Mouse (Mus musculus): Measurements from ENCODE around the gene Phldb2. TPM values are rescaled to one million over a fixed set of nuclear protein-coding genes. Genes with fewer than 3 reads are reported as not detected.

Phldb2 gene
- total and polyA plus RNA-seq, 2 experiments from 2014 or later = 32.8 to 33.2 TPM

DNA sequence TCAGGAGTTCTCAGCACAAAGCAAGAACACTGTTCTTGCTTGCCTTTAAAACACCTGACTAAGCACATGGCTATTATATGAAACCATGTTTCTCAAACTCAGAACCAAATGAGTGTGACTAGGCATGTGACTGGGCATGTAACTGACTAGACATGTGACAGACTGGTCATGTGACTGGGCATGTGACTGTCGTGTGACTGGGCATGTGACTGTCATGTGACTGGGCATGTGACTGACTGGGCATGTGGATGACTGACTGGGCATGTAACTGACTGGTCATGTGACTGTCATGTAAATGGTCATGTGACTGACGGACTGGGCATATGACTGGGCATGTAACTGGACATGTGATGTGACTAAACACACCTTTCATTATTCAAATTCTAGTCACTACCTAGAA is 16.8 kb upstream of the Phldb2 start:
- no peak for DNase-seq (ENCODE audit: low spot score)
- TF ChIP-seq CTCF (IDR thresholded peaks at IDR 0.05; ENCODE audit: low read depth) (no peak), EP300 (IDR thresholded peaks at IDR 0.05; ENCODE audit: low read depth) (no peak)
- no peaks in the 10 kb centered on the region for H3K27me3 ChIP-seq (ENCODE audit: control insufficient read depth, insufficient read depth, low read length)
- no peak overlapping the region for H3K9ac ChIP-seq (replicated peaks; ENCODE audit: low read depth, low read length)
- no peaks in the 10 kb centered on the region for H3K4me1 ChIP-seq (ENCODE audit: control insufficient read depth, insufficient read depth)
- H3K36me3 ChIP-seq (replicated peaks; ENCODE audit: control insufficient read depth, insufficient read depth, low read length) = no peaks in the 10 kb centered on the region
- no peak overlapping the region for H3K27ac ChIP-seq (ENCODE audit: low read depth)
- no peak for ATAC-seq (ENCODE audit: insufficient read depth, low read depth)
- H3K9me3 ChIP-seq (replicated peaks; ENCODE audit: control insufficient read depth, low read length) = no peaks in the 10 kb centered on the region
- WGBS = 81% methylated on average over 2 of the region's 2 CpGs
- no peak overlapping the region for H3K4me3 ChIP-seq (ENCODE audit: low read depth, low read length)
- no peak overlapping the region for H3K4me2 ChIP-seq (ENCODE audit: low read depth, low read length)

DNA sequence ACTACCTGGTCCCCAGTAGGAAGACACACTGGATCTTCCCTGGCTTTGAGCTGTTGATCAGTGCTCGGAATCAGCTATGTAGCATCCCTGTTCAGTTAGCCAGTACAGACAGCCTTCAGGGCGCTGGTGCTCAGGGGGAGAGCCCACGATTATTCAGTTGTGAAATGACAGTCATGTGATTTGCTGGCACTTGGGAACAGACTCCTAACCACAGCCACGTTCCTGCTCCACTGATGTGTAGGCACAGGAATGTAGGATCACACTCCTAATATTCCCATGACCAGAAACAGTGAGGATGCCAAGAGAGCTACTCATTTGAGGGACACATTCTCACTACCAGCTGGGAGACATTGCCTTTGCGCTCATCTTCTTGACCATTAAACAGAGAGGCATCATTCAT is 15.3 kb upstream of the Phldb2 start:
- no peak for DNase-seq (ENCODE audit: low spot score)
- Histone ChIP-seq H3K36me3 (replicated peaks; ENCODE audit: control insufficient read depth, insufficient read depth, low read length) (no peaks in the 10 kb centered on the region), H3K9ac (replicated peaks; ENCODE audit: low read depth, low read length) (no peak overlapping the region), H3K27me3 (ENCODE audit: control insufficient read depth, insufficient read depth, low read length) (no peaks in the 10 kb centered on the region), H3K9me3 (replicated peaks; ENCODE audit: control insufficient read depth, low read length) (no peaks in the 10 kb centered on the region), H3K4me3 (ENCODE audit: low read depth, low read length) (no peak overlapping the region), H3K27ac (ENCODE audit: low read depth) (no peak overlapping the region), H3K4me1 (ENCODE audit: control insufficient read depth, insufficient read depth) (no peaks in the 10 kb centered on the region), H3K4me2 (ENCODE audit: low read depth, low read length) (no peak overlapping the region)
- no peak for ATAC-seq (ENCODE audit: insufficient read depth, low read depth)
- TF ChIP-seq EP300 (IDR thresholded peaks at IDR 0.05; ENCODE audit: low read depth) (no peak), CTCF (IDR thresholded peaks at IDR 0.05; ENCODE audit: low read depth) (no peak)
- 55% methylated on average over 5 of the region's 5 CpGs for WGBS

DNA sequence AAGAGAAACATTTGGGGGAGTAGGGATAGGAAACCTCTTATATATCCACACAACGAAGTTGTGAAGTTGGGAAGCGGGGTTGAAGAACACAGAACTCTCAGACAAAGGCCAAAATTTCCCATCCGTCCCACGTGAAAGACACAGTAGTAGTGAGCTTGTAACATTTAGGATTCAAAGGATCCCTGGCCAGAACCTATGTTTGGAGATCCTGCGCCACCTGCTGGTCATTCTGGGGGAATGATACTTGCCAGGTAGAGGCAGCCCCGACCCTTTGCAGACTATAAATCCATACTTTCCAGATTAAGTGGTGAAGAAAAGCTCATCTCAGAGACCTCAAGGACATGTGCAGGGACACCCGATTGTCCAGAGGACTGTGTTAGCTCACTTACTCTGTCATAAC is 14.1 kb upstream of the Phldb2 start:
- Histone ChIP-seq H3K27ac (ENCODE audit: low read depth) (no peak overlapping the region), H3K9ac (replicated peaks; ENCODE audit: low read depth, low read length) (no peak overlapping the region), H3K4me2 (ENCODE audit: low read depth, low read length) (peak overlapping the region; percentile 28; the same call in 1 of the 2 replicates), H3K9me3 (replicated peaks; ENCODE audit: control insufficient read depth, low read length) (no peaks in the 10 kb centered on the region), H3K4me1 (ENCODE audit: control insufficient read depth, insufficient read depth) (peaks cover 8% of the 10 kb centered on the region), H3K27me3 (ENCODE audit: control insufficient read depth, insufficient read depth, low read length) (no peaks in the 10 kb centered on the region), H3K4me3 (ENCODE audit: low read depth, low read length) (no peak overlapping the region), H3K36me3 (replicated peaks; ENCODE audit: control insufficient read depth, insufficient read depth, low read length) (no peaks in the 10 kb centered on the region)
- peak; percentile 85 for DNase-seq (ENCODE audit: low spot score)
- peak; percentile 85 for ATAC-seq (ENCODE audit: insufficient read depth, low read depth)
- TF ChIP-seq CTCF (IDR thresholded peaks at IDR 0.05; ENCODE audit: low read depth) (peak; percentile 96), EP300 (IDR thresholded peaks at IDR 0.05; ENCODE audit: low read depth) (no peak)
- WGBS = 5% methylated on average over 7 of the region's 7 CpGs

DNA sequence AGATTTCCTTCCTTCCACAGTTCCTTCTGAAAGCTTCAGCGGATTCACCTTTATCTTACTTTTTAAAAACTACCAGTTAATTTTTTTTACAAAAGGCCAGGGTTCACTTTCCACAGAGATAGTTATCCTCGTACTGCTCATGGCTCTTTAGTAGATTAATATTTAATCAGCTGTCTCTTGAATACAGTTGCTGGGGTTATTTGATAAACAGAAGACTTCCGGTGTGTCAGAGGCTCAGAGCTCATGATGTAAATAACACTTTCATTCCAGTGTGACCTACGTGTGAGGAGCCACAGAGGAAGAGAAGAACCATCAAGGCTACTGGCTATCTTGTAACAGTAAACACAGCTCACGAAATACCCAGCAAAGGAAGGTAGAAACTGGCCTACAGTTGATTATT is 13.2 kb upstream of the Phldb2 start:
- 62% methylated on average over 5 of the region's 5 CpGs for WGBS
- H3K27ac ChIP-seq (ENCODE audit: low read depth) = no peak overlapping the region
- peaks cover 8% of the 10 kb centered on the region for H3K4me1 ChIP-seq (ENCODE audit: control insufficient read depth, insufficient read depth)
- no peak overlapping the region for H3K4me3 ChIP-seq (ENCODE audit: low read depth, low read length)
- H3K36me3 ChIP-seq (replicated peaks; ENCODE audit: control insufficient read depth, insufficient read depth, low read length) = no peaks in the 10 kb centered on the region
- H3K9me3 ChIP-seq (replicated peaks; ENCODE audit: control insufficient read depth, low read length) = no peaks in the 10 kb centered on the region
- no peak for DNase-seq (ENCODE audit: low spot score)
- H3K4me2 ChIP-seq (ENCODE audit: low read depth, low read length) = no peak overlapping the region
- no peak for ATAC-seq (ENCODE audit: insufficient read depth, low read depth)
- TF ChIP-seq EP300 (IDR thresholded peaks at IDR 0.05; ENCODE audit: low read depth) (no peak), CTCF (IDR thresholded peaks at IDR 0.05; ENCODE audit: low read depth) (no peak)
- no peaks in the 10 kb centered on the region for H3K27me3 ChIP-seq (ENCODE audit: control insufficient read depth, insufficient read depth, low read length)
- H3K9ac ChIP-seq (replicated peaks; ENCODE audit: low read depth, low read length) = no peak overlapping the region

DNA sequence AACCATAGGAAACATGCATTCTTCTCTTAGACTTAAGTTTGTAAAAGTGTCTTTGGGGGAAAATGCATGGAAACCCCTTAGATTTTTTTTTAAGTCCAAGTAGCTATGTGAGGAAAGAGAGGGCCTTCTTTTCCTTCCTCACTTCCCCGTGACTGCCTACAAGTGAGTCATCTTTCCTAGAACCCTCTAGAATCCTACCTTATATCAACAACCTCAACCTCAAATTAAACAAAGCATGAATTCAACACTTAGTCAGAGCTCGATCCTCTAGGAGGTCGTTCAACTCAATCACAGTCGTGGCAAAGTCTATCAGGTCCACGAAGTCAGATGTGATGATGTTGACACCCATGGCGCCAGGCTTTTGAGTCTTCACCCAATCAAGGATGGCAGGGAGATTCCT is 11.4 kb upstream of the Phldb2 start:
- Histone ChIP-seq H3K4me3 (ENCODE audit: low read depth, low read length) (no peak overlapping the region), H3K9me3 (replicated peaks; ENCODE audit: control insufficient read depth, low read length) (no peaks in the 10 kb centered on the region), H3K9ac (replicated peaks; ENCODE audit: low read depth, low read length) (no peak overlapping the region), H3K36me3 (replicated peaks; ENCODE audit: control insufficient read depth, insufficient read depth, low read length) (no peaks in the 10 kb centered on the region), H3K4me2 (ENCODE audit: low read depth, low read length) (no peak overlapping the region), H3K4me1 (ENCODE audit: control insufficient read depth, insufficient read depth) (peaks cover 8% of the 10 kb centered on the region), H3K27me3 (ENCODE audit: control insufficient read depth, insufficient read depth, low read length) (no peaks in the 10 kb centered on the region), H3K27ac (ENCODE audit: low read depth) (no peak overlapping the region)
- TF ChIP-seq EP300 (IDR thresholded peaks at IDR 0.05; ENCODE audit: low read depth) = no peak
- no peak for TF ChIP-seq CTCF (IDR thresholded peaks at IDR 0.05; ENCODE audit: low read depth)
- ATAC-seq (ENCODE audit: insufficient read depth, low read depth) (no peak), DNase-seq (ENCODE audit: low spot score) (no peak)
- WGBS = 78% methylated on average over 6 of the region's 6 CpGs

DNA sequence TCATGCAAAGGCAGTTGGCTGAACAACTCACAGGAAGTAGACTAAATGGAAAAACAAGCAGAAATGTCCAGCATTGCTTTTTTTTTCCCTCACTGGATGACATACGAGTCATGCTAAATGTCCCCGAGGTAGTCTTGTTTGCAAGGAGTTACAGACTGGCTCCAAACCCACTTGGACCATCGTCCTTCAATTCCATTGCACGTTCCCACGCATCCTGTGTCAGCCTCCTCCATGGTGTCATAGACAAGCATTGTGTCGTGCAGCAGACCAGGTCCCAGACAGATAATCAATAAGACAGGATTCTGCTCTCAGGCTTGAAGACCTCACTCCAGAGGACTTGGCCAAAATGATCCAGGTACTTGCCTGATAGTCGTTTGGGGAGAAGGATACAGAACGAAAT is 10.4 kb upstream of the Phldb2 start:
- H3K4me1 ChIP-seq (ENCODE audit: control insufficient read depth, insufficient read depth) = peaks cover 8% of the 10 kb centered on the region
- H3K9ac ChIP-seq (replicated peaks; ENCODE audit: low read depth, low read length) = no peak overlapping the region
- WGBS = 71% methylated on average over 8 of the region's 8 CpGs
- no peak for ATAC-seq (ENCODE audit: insufficient read depth, low read depth)
- no peaks in the 10 kb centered on the region for H3K27me3 ChIP-seq (ENCODE audit: control insufficient read depth, insufficient read depth, low read length)
- no peak overlapping the region for H3K4me3 ChIP-seq (ENCODE audit: low read depth, low read length)
- no peaks in the 10 kb centered on the region for H3K36me3 ChIP-seq (replicated peaks; ENCODE audit: control insufficient read depth, insufficient read depth, low read length)
- H3K27ac ChIP-seq (ENCODE audit: low read depth) = no peak overlapping the region
- H3K9me3 ChIP-seq (replicated peaks; ENCODE audit: control insufficient read depth, low read length) = no peaks in the 10 kb centered on the region
- no peak overlapping the region for H3K4me2 ChIP-seq (ENCODE audit: low read depth, low read length)
- peak; percentile 25 for DNase-seq (ENCODE audit: low spot score)
- TF ChIP-seq EP300 (IDR thresholded peaks at IDR 0.05; ENCODE audit: low read depth) (no peak), CTCF (IDR thresholded peaks at IDR 0.05; ENCODE audit: low read depth) (no peak)
